Mouse (Mus musculus): ENCODE data around the gene Fam19a4. TPM values are rescaled to one million over a fixed set of nuclear protein-coding genes. Genes with fewer than 3 reads are reported as not detected.
"Not testable (repeated sequence)": the region's sequence is repeated elsewhere in the genome, so short reads cannot be mapped to it uniquely, and the experiment has no call there.

The Fam19a4 gene
- polyA plus RNA-seq, 2 experiments, result 0.28 to 0.31 TPM

DNA sequence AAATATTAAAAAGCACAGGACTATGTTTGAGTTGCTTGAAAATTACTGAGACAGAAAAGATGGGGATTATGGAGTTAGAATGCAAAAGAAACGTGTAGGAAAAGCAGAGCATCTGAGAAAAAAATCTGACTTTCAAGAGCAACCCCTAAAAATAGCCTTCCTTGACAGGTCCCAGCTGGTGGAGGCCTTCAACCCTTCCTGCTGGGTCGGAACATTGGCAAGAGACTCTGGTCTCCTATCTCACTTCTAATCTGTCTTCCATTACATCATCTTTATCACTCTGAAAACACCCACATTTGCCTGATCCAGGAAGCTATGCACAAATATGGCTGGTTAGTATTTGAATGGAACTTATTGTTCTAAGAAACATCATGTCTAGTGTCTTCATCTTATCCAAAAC, 115.4 kb downstream of the Fam19a4 start:
- 55% methylated on average over 2 of the region's 2 CpGs for WGBS
- H3K4me2 ChIP-seq (replicated peaks; ENCODE audit: low read depth, low read length, severe bottlenecking), result no peak overlapping the region
- H3K27me3 ChIP-seq (ENCODE audit: control insufficient read depth, insufficient read depth, low read length), result no peaks in the 10 kb centered on the region
- H3K27ac ChIP-seq (replicated peaks; ENCODE audit: low read depth, low read length), result no peak overlapping the region
- TF ChIP-seq POLR2A (IDR thresholded peaks at IDR 0.05; ENCODE audit: borderline replicate concordance, extremely low read depth, insufficient read depth, insufficient read length), result no peak
- no peaks in the 10 kb centered on the region for H3K36me3 ChIP-seq (ENCODE audit: control insufficient read depth, insufficient read depth, low read length)
- no peaks in the 10 kb centered on the region for H3K9me3 ChIP-seq (ENCODE audit: control insufficient read depth, low read length)
- H3K4me3 ChIP-seq (replicated peaks; ENCODE audit: low read length), result no peak overlapping the region
- no peaks in the 10 kb centered on the region for H3K4me1 ChIP-seq (ENCODE audit: control insufficient read depth, insufficient read depth, low read length)
- ATAC-seq (ENCODE audit: low FRiP score, low read depth) (no peak), DNase-seq (ENCODE audit: low spot score) (peak; percentile 4)
- H3K9ac ChIP-seq (ENCODE audit: low read depth, low read length, severe bottlenecking), result no peak overlapping the region

DNA sequence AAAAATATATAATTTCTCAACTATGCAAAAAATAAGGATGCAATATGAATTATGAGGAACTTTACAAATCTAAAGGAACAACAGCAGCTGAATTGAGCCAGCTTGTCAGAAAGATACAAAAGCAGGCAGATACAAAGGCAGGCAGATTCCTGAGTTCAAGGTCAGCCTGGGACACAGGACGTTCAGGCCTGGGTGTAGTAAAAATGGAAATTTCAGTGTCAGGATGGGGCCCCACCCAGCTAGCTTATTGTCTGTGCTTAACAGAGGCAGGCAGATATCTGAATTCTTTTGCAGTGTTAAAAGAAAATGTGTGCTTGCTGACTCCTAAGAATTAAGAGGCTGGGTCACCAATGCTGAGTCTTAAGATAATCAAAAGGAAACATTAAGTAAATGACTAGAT, 124.4 kb downstream of the Fam19a4 start:
- no peaks in the 10 kb centered on the region for H3K27me3 ChIP-seq (ENCODE audit: control insufficient read depth, insufficient read depth, low read length)
- no peak for TF ChIP-seq POLR2A (IDR thresholded peaks at IDR 0.05; ENCODE audit: borderline replicate concordance, extremely low read depth, insufficient read depth, insufficient read length)
- no peak overlapping the region for H3K4me2 ChIP-seq (replicated peaks; ENCODE audit: low read depth, low read length, severe bottlenecking)
- H3K9ac ChIP-seq (ENCODE audit: low read depth, low read length, severe bottlenecking), result no peak overlapping the region
- H3K9me3 ChIP-seq (ENCODE audit: control insufficient read depth, low read length), result no peaks in the 10 kb centered on the region
- no peak overlapping the region for H3K4me3 ChIP-seq (replicated peaks; ENCODE audit: low read length)
- H3K27ac ChIP-seq (replicated peaks; ENCODE audit: low read depth, low read length), result no peak overlapping the region
- no peaks in the 10 kb centered on the region for H3K36me3 ChIP-seq (ENCODE audit: control insufficient read depth, insufficient read depth, low read length)
- H3K4me1 ChIP-seq (ENCODE audit: control insufficient read depth, insufficient read depth, low read length), result no peaks in the 10 kb centered on the region
- DNase-seq (ENCODE audit: low spot score) (no peak), ATAC-seq (ENCODE audit: low FRiP score, low read depth) (no peak)
- 89% methylated on average over 1 of the region's 1 CpGs for WGBS

DNA sequence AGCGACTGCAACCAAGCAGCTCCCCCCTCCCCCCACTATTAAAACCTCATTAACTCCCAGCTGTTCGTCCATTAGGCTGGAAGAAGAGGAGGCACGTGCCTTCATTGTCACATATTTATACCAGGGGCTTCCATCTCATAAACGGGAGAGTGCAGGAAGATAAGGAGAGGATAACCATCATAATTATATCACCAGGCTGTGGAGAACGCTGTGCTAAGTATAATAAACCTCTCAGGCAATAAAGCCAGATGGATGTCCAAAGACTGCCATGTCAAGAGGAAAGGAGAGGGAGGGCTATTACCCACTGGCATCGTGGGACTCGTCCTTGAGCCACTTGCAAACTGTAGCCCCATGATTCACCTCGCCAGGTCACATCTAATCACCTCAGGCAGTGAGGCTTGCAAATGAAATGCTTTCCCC, 151.1 kb downstream of the Fam19a4 start:
- DNase-seq (ENCODE audit: low spot score) (no peak), ATAC-seq (ENCODE audit: low FRiP score, low read depth) (no peak)
- H3K4me3 ChIP-seq (replicated peaks; ENCODE audit: low read length), result no peak overlapping the region
- H3K4me1 ChIP-seq (ENCODE audit: control insufficient read depth, insufficient read depth, low read length), result no peaks in the 10 kb centered on the region
- no peak for TF ChIP-seq POLR2A (IDR thresholded peaks at IDR 0.05; ENCODE audit: borderline replicate concordance, extremely low read depth, insufficient read depth, insufficient read length)
- H3K4me2 ChIP-seq (replicated peaks; ENCODE audit: low read depth, low read length, severe bottlenecking), result no peak overlapping the region
- H3K9ac ChIP-seq (ENCODE audit: low read depth, low read length, severe bottlenecking), result no peak overlapping the region
- H3K27me3 ChIP-seq (ENCODE audit: control insufficient read depth, insufficient read depth, low read length), result no peaks in the 10 kb centered on the region
- H3K9me3 ChIP-seq (ENCODE audit: control insufficient read depth, low read length), result no peaks in the 10 kb centered on the region
- no peak overlapping the region for H3K27ac ChIP-seq (replicated peaks; ENCODE audit: low read depth, low read length)
- 24% methylated on average over 8 of the region's 8 CpGs for WGBS
- H3K36me3 ChIP-seq (ENCODE audit: control insufficient read depth, insufficient read depth, low read length), result no peaks in the 10 kb centered on the region

DNA sequence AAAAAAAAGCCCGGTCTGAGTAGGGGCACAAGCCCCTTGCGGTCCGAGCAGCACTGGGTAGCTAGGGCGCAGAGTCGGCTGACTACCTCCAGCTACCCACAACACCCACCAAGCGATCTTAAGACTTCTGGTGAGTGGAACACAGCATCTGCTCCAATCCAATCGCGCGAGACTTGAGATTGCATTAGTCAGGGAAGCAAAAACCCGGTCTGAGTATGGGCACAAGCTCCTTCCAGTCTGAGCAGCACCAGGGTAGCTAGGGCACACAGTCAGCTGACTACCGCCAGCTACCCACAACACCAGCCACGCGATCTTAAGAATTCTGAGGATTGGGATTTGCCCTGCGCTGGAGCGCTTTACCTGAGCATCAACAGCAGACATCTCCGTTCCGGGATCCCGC, 183.1 kb downstream of the Fam19a4 start:
- whole genome bisulfite sequencing, result 91% methylated on average over 18 of the region's 18 CpGs
- not testable (repeated sequence) for H3K4me1 ChIP-seq (ENCODE audit: control insufficient read depth, insufficient read depth, low read length); ATAC-seq (ENCODE audit: low FRiP score, low read depth)

DNA sequence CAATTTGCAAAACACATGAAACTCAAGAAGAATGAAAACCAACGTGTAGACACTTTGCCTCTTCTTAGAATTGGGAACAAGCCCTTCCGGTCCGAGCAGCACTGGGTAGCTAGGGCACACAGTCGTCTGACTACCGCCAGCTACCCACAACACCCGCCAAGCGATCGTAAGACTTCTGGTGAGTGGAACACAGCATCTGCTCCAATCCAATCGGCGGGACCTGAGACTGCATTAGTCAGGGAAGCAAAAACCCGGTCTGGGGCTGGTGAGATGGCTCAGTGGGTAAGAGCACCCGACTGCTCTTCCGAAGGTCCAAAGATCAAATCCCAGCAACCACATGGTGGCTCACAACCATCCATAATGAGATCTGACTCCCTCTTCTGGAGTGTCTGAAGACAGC, 183.6 kb downstream of the Fam19a4 start:
- H3K36me3 ChIP-seq (ENCODE audit: control insufficient read depth, insufficient read depth, low read length); H3K4me2 ChIP-seq (replicated peaks; ENCODE audit: low read depth, low read length, severe bottlenecking); H3K9me3 ChIP-seq (ENCODE audit: control insufficient read depth, low read length); H3K9ac ChIP-seq (ENCODE audit: low read depth, low read length, severe bottlenecking); H3K4me1 ChIP-seq (ENCODE audit: control insufficient read depth, insufficient read depth, low read length); H3K4me3 ChIP-seq (replicated peaks; ENCODE audit: low read length); H3K27me3 ChIP-seq (ENCODE audit: control insufficient read depth, insufficient read depth, low read length); DNase-seq (ENCODE audit: low spot score); H3K27ac ChIP-seq (replicated peaks; ENCODE audit: low read depth, low read length); ATAC-seq (ENCODE audit: low FRiP score, low read depth): not testable (repeated sequence)
- WGBS, result 91% methylated on average over 13 of the region's 13 CpGs

More for the DNA sequence above, 183.1 kb downstream of the Fam19a4 start:
- H3K4me2 ChIP-seq (replicated peaks; ENCODE audit: low read depth, low read length, severe bottlenecking); H3K4me3 ChIP-seq (replicated peaks; ENCODE audit: low read length); H3K27me3 ChIP-seq (ENCODE audit: control insufficient read depth, insufficient read depth, low read length); H3K36me3 ChIP-seq (ENCODE audit: control insufficient read depth, insufficient read depth, low read length); H3K9ac ChIP-seq (ENCODE audit: low read depth, low read length, severe bottlenecking); DNase-seq (ENCODE audit: low spot score); H3K27ac ChIP-seq (replicated peaks; ENCODE audit: low read depth, low read length); H3K9me3 ChIP-seq (ENCODE audit: control insufficient read depth, low read length): not testable (repeated sequence)

DNA sequence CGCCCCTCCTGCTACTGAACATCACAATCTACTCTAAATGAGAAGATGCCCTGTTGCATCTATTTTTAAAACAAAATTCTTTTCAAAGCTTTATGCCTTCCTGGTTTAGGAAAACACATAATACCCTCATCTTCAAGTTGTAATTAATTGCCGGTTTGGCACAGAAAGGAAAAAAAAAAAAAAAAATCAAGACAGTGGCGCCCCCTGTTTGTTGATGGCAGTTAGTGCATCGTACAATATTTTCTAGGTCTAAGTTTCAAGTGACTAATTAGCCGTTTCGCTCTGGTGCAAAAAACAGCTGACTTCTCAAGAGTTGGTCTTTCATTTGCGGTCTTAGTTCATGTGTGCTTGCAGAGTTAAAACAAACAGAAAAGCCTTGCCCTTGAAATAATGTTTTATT, 207.1 kb downstream of the Fam19a4 start:
- no peaks in the 10 kb centered on the region for H3K4me1 ChIP-seq (ENCODE audit: control insufficient read depth, insufficient read depth, low read length)
- TF ChIP-seq POLR2A (IDR thresholded peaks at IDR 0.05; ENCODE audit: borderline replicate concordance, extremely low read depth, insufficient read depth, insufficient read length), result no peak
- WGBS, result 67% methylated on average over 7 of the region's 7 CpGs

More for the DNA sequence above, 207.1 kb downstream of the Fam19a4 start:
- ATAC-seq (ENCODE audit: low FRiP score, low read depth), result no peak
- Histone ChIP-seq H3K4me3 (replicated peaks; ENCODE audit: low read length) (no peak overlapping the region), H3K9me3 (ENCODE audit: control insufficient read depth, low read length) (no peaks in the 10 kb centered on the region), H3K9ac (ENCODE audit: low read depth, low read length, severe bottlenecking) (no peak overlapping the region), H3K4me2 (replicated peaks; ENCODE audit: low read depth, low read length, severe bottlenecking) (no peak overlapping the region), H3K27me3 (ENCODE audit: control insufficient read depth, insufficient read depth, low read length) (no peaks in the 10 kb centered on the region), H3K27ac (replicated peaks; ENCODE audit: low read depth, low read length) (no peak overlapping the region), H3K36me3 (ENCODE audit: control insufficient read depth, insufficient read depth, low read length) (no peaks in the 10 kb centered on the region)
- DNase-seq (ENCODE audit: low spot score), result no peak
